Mouse (Mus musculus): Measurements from ENCODE around the gene Ift20.
A peak's percentile ranks its signal among the peaks of the same experiment; 100 is the strongest.
"Not testable (repeated sequence)": the region's sequence is repeated elsewhere in the genome, so short reads cannot be mapped to it uniquely, and the experiment has no call there.

The Ift20 gene

GRCm38 (mm10) chr11:78523241-78523955, 12.8 kb upstream of the Ift20 start:
- DNase-seq (ENCODE audit: low spot score), result no peak

- no peak for DNase-seq (ENCODE audit: low spot score)
Measured at GRCm38 (mm10) chr11:78524838-78525237, 11.3 kb upstream of the Ift20 start.

- no peak for DNase-seq (ENCODE audit: low spot score)
Measured at GRCm38 (mm10) chr11:78528714-78529113, 7.4 kb upstream of the Ift20 start.

GRCm38 (mm10) chr11:78530001-78530400, 6.2 kb upstream of the Ift20 start:
- DNase-seq (ENCODE audit: low spot score), result no peak

GRCm38 (mm10) chr11:78531046-78531445, 5.1 kb upstream of the Ift20 start:
- DNase-seq (ENCODE audit: low spot score), result no peak

- DNase-seq (ENCODE audit: low spot score), result not testable (repeated sequence)
Measured at GRCm38 (mm10) chr11:78531515-78531914, 4.6 kb upstream of the Ift20 start.

- DNase-seq (ENCODE audit: low spot score), result no peak
Measured at GRCm38 (mm10) chr11:78534516-78534915, 1.6 kb upstream of the Ift20 start.

GRCm38 (mm10) chr11:78535376-78536079, 633 bp upstream of the Ift20 start:
- DNase-seq (ENCODE audit: low spot score), result peak; percentile 38

- DNase-seq (ENCODE audit: low spot score), result no peak
Measured at GRCm38 (mm10) chr11:78536690-78537084, 526 bp downstream of the Ift20 start.

- DNase-seq (ENCODE audit: low spot score), result no peak
Measured at GRCm38 (mm10) chr11:78540358-78540757, 4.2 kb downstream of the Ift20 start.

GRCm38 (mm10) chr11:78544449-78545111, 8.4 kb downstream of the Ift20 start:
- DNase-seq (ENCODE audit: low spot score), result no peak

- no peak for DNase-seq (ENCODE audit: low spot score)
Measured at GRCm38 (mm10) chr11:78545181-78545580, 9.0 kb downstream of the Ift20 start.

- no peak for DNase-seq (ENCODE audit: low spot score)
Measured at GRCm38 (mm10) chr11:78547718-78548460, 11.7 kb downstream of the Ift20 start.

GRCm38 (mm10) chr11:78549491-78549987, 13.4 kb downstream of the Ift20 start:
- DNase-seq (ENCODE audit: low spot score), result no peak

GRCm38 (mm10) chr11:78550168-78551058, 14.3 kb downstream of the Ift20 start, which contains the start of gene Tmem97:
Tmem97 (minus strand) TSS chr11:78550777.
- peak; percentile 94 for DNase-seq (ENCODE audit: low spot score)

GRCm38 (mm10) chr11:78551059-78551398, 14.9 kb downstream of the Ift20 start:
- no peak for DNase-seq (ENCODE audit: low spot score)

- DNase-seq (ENCODE audit: low spot score), result no peak
Measured at GRCm38 (mm10) chr11:78555623-78556022, 19.5 kb downstream of the Ift20 start.

GRCm38 (mm10) chr11:78556070-78556469, 19.9 kb downstream of the Ift20 start:
- DNase-seq (ENCODE audit: low spot score), result no peak

GRCm38 (mm10) chr11:78557241-78557640, 21.1 kb downstream of the Ift20 start:
- DNase-seq (ENCODE audit: low spot score), result no peak

- DNase-seq (ENCODE audit: low spot score), result peak; percentile 79
Measured at GRCm38 (mm10) chr11:78560447-78560846, 24.3 kb downstream of the Ift20 start.

- no peak for DNase-seq (ENCODE audit: low spot score)
Measured at GRCm38 (mm10) chr11:78566775-78567174, 30.6 kb downstream of the Ift20 start.
